In genomic region chr3:104293869-104294268, GRCm38 (mm10) we compare ENCODE assay signal across 31 mouse cellular contexts.
A peak's percentile ranks its signal among the peaks of the same experiment; 100 is the strongest.
DNase-seq lines count a peak whose midpoint lies in the region; ATAC-seq lines count a peak whose summit lies in the region.
"Had no signal": no experiment of that assay in that cellular context is flagged by ENCODE, and none has a peak within 500 bp of the region (broad histone marks: within the 10 kb centered on the region; RNA-seq: fewer than 3 reads in every experiment).

No protein-coding gene starts in this region.

- H3K4me3 ChIP-seq in intestine, embryonic 14.5 days (ENCODE audit: low read depth, low read length), result no peak overlapping the region
- no peak overlapping the region for H3K4me3 ChIP-seq in intestine, embryonic 15.5 days (replicated peaks)
- H3K4me3 ChIP-seq in kidney, embryonic 16.5 days (ENCODE audit: low read length), result no peak overlapping the region
- H3K4me3 ChIP-seq in intestine, embryonic 16.5 days (ENCODE audit: low read length), result no peak overlapping the region
- no peak overlapping the region for H3K4me3 ChIP-seq in forebrain, embryonic 15.5 days
- H3K4me3 ChIP-seq: embryonic facial prominence, embryonic 10.5 days; embryonic facial prominence, embryonic 13.5 days; erythroblast, embryonic 14.5 days; forebrain, embryonic 12.5 days; heart, adult 2 months; heart, embryonic 10.5 days; heart, embryonic 13.5 days had no signal

- no peak overlapping the region for H3K9ac ChIP-seq in intestine, embryonic 14.5 days (ENCODE audit: low read length)
- no peak overlapping the region for H3K9ac ChIP-seq in intestine, embryonic 15.5 days
- no peak overlapping the region for H3K9ac ChIP-seq in kidney, embryonic 16.5 days (replicated peaks; ENCODE audit: low read length)
- H3K9ac ChIP-seq in intestine, embryonic 16.5 days (ENCODE audit: low read depth, low read length), result no peak overlapping the region
- H3K9ac ChIP-seq in forebrain, embryonic 15.5 days (replicated peaks), result no peak overlapping the region
- H3K9ac ChIP-seq: embryonic facial prominence, embryonic 13.5 days; forebrain, embryonic 12.5 days; heart, embryonic 13.5 days; hindbrain, embryonic 14.5 days had no signal

- H3K27me3 ChIP-seq in intestine, embryonic 14.5 days (replicated peaks; ENCODE audit: control insufficient read depth, insufficient read depth, low read length), result no peaks in the 10 kb centered on the region
- no peaks in the 10 kb centered on the region for H3K27me3 ChIP-seq in intestine, embryonic 15.5 days (replicated peaks)
- H3K27me3 ChIP-seq in kidney, embryonic 16.5 days (ENCODE audit: insufficient read depth, low read length), result no peaks in the 10 kb centered on the region
- H3K27me3 ChIP-seq in intestine, embryonic 16.5 days (replicated peaks; ENCODE audit: control insufficient read depth, insufficient read depth, low read length), result no peaks in the 10 kb centered on the region
- H3K27me3 ChIP-seq in forebrain, embryonic 15.5 days, result no peaks in the 10 kb centered on the region
- H3K27me3 ChIP-seq: CH12.LX; embryonic facial prominence, embryonic 13.5 days; heart, embryonic 13.5 days had no signal

- no peaks in the 10 kb centered on the region for H3K36me3 ChIP-seq in intestine, embryonic 14.5 days (ENCODE audit: control insufficient read depth, insufficient read depth, low read length)
- no peaks in the 10 kb centered on the region for H3K36me3 ChIP-seq in intestine, embryonic 15.5 days
- no peaks in the 10 kb centered on the region for H3K36me3 ChIP-seq in kidney, embryonic 16.5 days (ENCODE audit: insufficient read depth, low read length)
- H3K36me3 ChIP-seq in intestine, embryonic 16.5 days (ENCODE audit: control insufficient read depth, insufficient read depth, low read length), result no peaks in the 10 kb centered on the region
- H3K36me3 ChIP-seq in forebrain, embryonic 15.5 days, result no peaks in the 10 kb centered on the region
- H3K36me3 ChIP-seq: embryonic facial prominence, embryonic 10.5 days; embryonic facial prominence, embryonic 13.5 days; forebrain, embryonic 12.5 days; G1E; heart, embryonic 10.5 days; heart, embryonic 13.5 days had no signal

- no peak overlapping the region for H3K4me2 ChIP-seq in intestine, embryonic 14.5 days (ENCODE audit: low read length)
- no peak overlapping the region for H3K4me2 ChIP-seq in intestine, embryonic 15.5 days (replicated peaks)
- H3K4me2 ChIP-seq in kidney, embryonic 16.5 days (replicated peaks; ENCODE audit: low read depth, low read length), result no peak overlapping the region
- H3K4me2 ChIP-seq in intestine, embryonic 16.5 days (ENCODE audit: low read depth, low read length), result no peak overlapping the region
- H3K4me2 ChIP-seq in forebrain, embryonic 15.5 days (replicated peaks), result no peak overlapping the region
- H3K4me2 ChIP-seq: embryonic facial prominence, embryonic 13.5 days; forebrain, embryonic 12.5 days; heart, embryonic 13.5 days; hindbrain, embryonic 14.5 days had no signal

- peak; percentile 15 for DNase-seq in intestine, embryonic 14.5 days (ENCODE audit: low spot score)
- DNase-seq in kidney, adult 18-20 months, result no peak
- peak; percentile 49 for DNase-seq in Muller cell, postnatal 12 days (ENCODE audit: inconsistent ontology term)
- DNase-seq: adrenal gland, adult 2 months; adrenal gland, postnatal 14 days; B cell, adult 2 months; cerebellum, adult 2 months; cerebellum, adult 9-11 months; cerebellum, postnatal 36 days; embryo, embryonic 11 days; gastrocnemius, postnatal 10 days; gastrocnemius, postnatal 36 days; heart, adult 2 months; heart, postnatal 14 days; heart, postnatal 4 days had no signal

- H3K4me1 ChIP-seq in intestine, embryonic 14.5 days (replicated peaks; ENCODE audit: control insufficient read depth, insufficient read depth, low read length), result peaks cover 10% of the 10 kb centered on the region
- H3K4me1 ChIP-seq in intestine, embryonic 15.5 days (replicated peaks), result 0 out of 2 replicates have a peak, but pooled peaks cover 2% of the 10 kb centered on the region
- H3K4me1 ChIP-seq in kidney, embryonic 16.5 days (ENCODE audit: insufficient read depth, low read length), result peaks cover 29% of the 10 kb centered on the region
- no peaks in the 10 kb centered on the region for H3K4me1 ChIP-seq in intestine, embryonic 16.5 days (ENCODE audit: control insufficient read depth, insufficient read depth, low read length)
- peaks cover 7% of the 10 kb centered on the region; the same call in 1 of the 2 replicates for H3K4me1 ChIP-seq in forebrain, embryonic 15.5 days

- H3K27ac ChIP-seq in intestine, embryonic 14.5 days (ENCODE audit: low read depth), result no peak overlapping the region
- no peak overlapping the region for H3K27ac ChIP-seq in intestine, embryonic 15.5 days
- no peak overlapping the region for H3K27ac ChIP-seq in kidney, embryonic 16.5 days (ENCODE audit: low read length)
- no peak overlapping the region for H3K27ac ChIP-seq in intestine, embryonic 16.5 days (ENCODE audit: low read length)
- H3K27ac ChIP-seq in forebrain, embryonic 15.5 days (replicated peaks), result no peak overlapping the region
- H3K27ac ChIP-seq: embryonic facial prominence, embryonic 10.5 days; forebrain, embryonic 12.5 days; heart, adult 2 months; heart, embryonic 13.5 days; hindbrain, embryonic 14.5 days; hindbrain, postnatal 0 days had no signal

- 68% methylated on average over 3 of the region's 3 CpGs for WGBS in intestine, embryonic 14.5 days
- WGBS in intestine, embryonic 15.5 days, result 65% methylated on average over 3 of the region's 3 CpGs
- WGBS in kidney, embryonic 16.5 days, result 39% methylated on average over 3 of the region's 3 CpGs
- 64% methylated on average over 3 of the region's 3 CpGs for WGBS in intestine, embryonic 16.5 days
- 14% methylated on average over 3 of the region's 3 CpGs for WGBS in forebrain, embryonic 15.5 days

- no peaks in the 10 kb centered on the region for H3K9me3 ChIP-seq in intestine, embryonic 14.5 days (ENCODE audit: control insufficient read depth, low read length)
- no peaks in the 10 kb centered on the region for H3K9me3 ChIP-seq in intestine, embryonic 15.5 days
- no peaks in the 10 kb centered on the region for H3K9me3 ChIP-seq in kidney, embryonic 16.5 days (ENCODE audit: low read length)
- H3K9me3 ChIP-seq in intestine, embryonic 16.5 days (ENCODE audit: control insufficient read depth, low read length), result no peaks in the 10 kb centered on the region
- H3K9me3 ChIP-seq in forebrain, embryonic 15.5 days, result no peaks in the 10 kb centered on the region
- H3K9me3 ChIP-seq: embryonic facial prominence, embryonic 10.5 days; embryonic facial prominence, embryonic 13.5 days; forebrain, embryonic 12.5 days; G1E; heart, embryonic 10.5 days; heart, embryonic 13.5 days had no signal

- no peak for ATAC-seq in intestine, embryonic 14.5 days (replicated peaks; ENCODE audit: low FRiP score, low TSS enrichment, low read depth)
- ATAC-seq in intestine, embryonic 15.5 days, result no peak
- 0 out of 2 replicates have a peak, but pooled peaks have one; percentile 57 for ATAC-seq in kidney, embryonic 16.5 days (ENCODE audit: low FRiP score, low TSS enrichment)
- ATAC-seq in intestine, embryonic 16.5 days, result peak; percentile 57; the same call in 1 of the 2 replicates
- no peak for ATAC-seq in forebrain, embryonic 15.5 days (replicated peaks)
- ATAC-seq in cerebellum, adult (ENCODE audit: insufficient number of reproducible peaks, low FRiP score, low TSS enrichment), result no peak
- ATAC-seq: forebrain, embryonic 16.5 days; hindbrain, postnatal 0 days had no signal

Comparison
In these comparisons a context has a peak if more than half of its experiments do, and no peak if none do; other contexts are left out.
1. ATAC-seq: peak in kidney, embryonic 16.5 days (single experiment) and intestine, embryonic 16.5 days (single experiment); none in intestine, embryonic 14.5 days (single experiment), intestine, embryonic 15.5 days (single experiment), forebrain, embryonic 15.5 days (single experiment) and cerebellum, adult (single experiment).